Comparison of ENCODE assay signal across 36 mouse cellular contexts in genomic region chr5:30122481-30122880, GRCm38 (mm10). TPM values are rescaled to one million over a fixed set of nuclear protein-coding genes. Genes with fewer than 3 reads are reported as not detected.
"Had no signal": no experiment of that assay in that cellular context is flagged by ENCODE, and none has a peak within 500 bp of the region (broad histone marks: within the 10 kb centered on the region; RNA-seq: fewer than 3 reads in every experiment).

No protein-coding gene starts in this region.

- H3K27ac ChIP-seq: embryonic facial prominence, embryonic 10.5 days; embryonic facial prominence, embryonic 12.5 days; embryonic facial prominence, embryonic 13.5 days; embryonic facial prominence, embryonic 15.5 days; forebrain, embryonic 10.5 days; forebrain, embryonic 12.5 days; forebrain, embryonic 13.5 days; forebrain, embryonic 15.5 days; gastrocnemius, adult 2 months; heart, adult 2 months had no signal

- H3K4me2 ChIP-seq: embryonic facial prominence, embryonic 12.5 days; embryonic facial prominence, embryonic 13.5 days; embryonic facial prominence, embryonic 15.5 days; forebrain, embryonic 12.5 days; forebrain, embryonic 13.5 days; forebrain, embryonic 15.5 days had no signal

- H3K9me3 ChIP-seq: embryonic facial prominence, embryonic 10.5 days; embryonic facial prominence, embryonic 12.5 days; embryonic facial prominence, embryonic 13.5 days; embryonic facial prominence, embryonic 15.5 days; forebrain, embryonic 10.5 days; forebrain, embryonic 12.5 days; forebrain, embryonic 13.5 days; forebrain, embryonic 15.5 days had no signal

- H3K27me3 ChIP-seq: embryonic facial prominence, embryonic 12.5 days; embryonic facial prominence, embryonic 13.5 days; embryonic facial prominence, embryonic 15.5 days; forebrain, embryonic 12.5 days; forebrain, embryonic 13.5 days; forebrain, embryonic 15.5 days had no signal

- H3K4me3 ChIP-seq: embryonic facial prominence, embryonic 10.5 days; embryonic facial prominence, embryonic 12.5 days; embryonic facial prominence, embryonic 13.5 days; embryonic facial prominence, embryonic 15.5 days; erythroblast, embryonic 14.5 days; forebrain, embryonic 10.5 days; forebrain, embryonic 12.5 days; forebrain, embryonic 13.5 days; forebrain, embryonic 15.5 days; gastrocnemius, adult 2 months; heart, adult 2 months had no signal

- DNase-seq: cerebellum, adult 2 months; cerebellum, adult 8-10 months; cerebellum, adult 9-10 months; cerebellum, adult 9-11 months; cerebellum, postnatal 10 days; cerebellum, postnatal 14 days; cerebellum, postnatal 25 days; cerebellum, postnatal 36 days; embryo, embryonic 11 days; forebrain, postnatal 0 days; gastrocnemius, adult 2 months; gastrocnemius, postnatal 10 days; gastrocnemius, postnatal 14 days; gastrocnemius, postnatal 25 days; gastrocnemius, postnatal 36 days; heart, adult 11 months; heart, adult 18-20 months; heart, adult 2 months had no signal

- H3K9ac ChIP-seq: embryonic facial prominence, embryonic 12.5 days; embryonic facial prominence, embryonic 13.5 days; embryonic facial prominence, embryonic 15.5 days; forebrain, embryonic 12.5 days; forebrain, embryonic 13.5 days; forebrain, embryonic 15.5 days; forebrain, postnatal 0 days had no signal

- H3K4me1 ChIP-seq: embryonic facial prominence, embryonic 10.5 days; embryonic facial prominence, embryonic 12.5 days; embryonic facial prominence, embryonic 13.5 days; embryonic facial prominence, embryonic 15.5 days; forebrain, embryonic 10.5 days; forebrain, embryonic 12.5 days; forebrain, embryonic 13.5 days; forebrain, embryonic 15.5 days had no signal

- ATAC-seq: forebrain, embryonic 13.5 days; forebrain, embryonic 14.5 days; forebrain, embryonic 15.5 days; forebrain, embryonic 16.5 days; forebrain, postnatal 0 days had no signal

RNA-seq across cellular contexts. Expression of gene 3110082J24Rik, which starts 16.6 kb away (rescaled TPM):
- total RNA-seq: common myeloid progenitor, adult 5-6 weeks; gastrocnemius, adult 18-20 months; gastrocnemius, adult 2 months; gastrocnemius, adult 8-10 months; gastrocnemius, postnatal 10 days; gastrocnemius, postnatal 14 days; gastrocnemius, postnatal 25 days; gastrocnemius, postnatal 36 days; gastrocnemius, postnatal 4 days; granulocyte monocyte progenitor cell, adult 5-6 weeks; heart, adult 18-20 months; heart, adult 2 months had no signal
- polyA plus RNA-seq: embryonic facial prominence, embryonic 13.5 days; embryonic facial prominence, embryonic 14.5 days; embryonic facial prominence, embryonic 15.5 days; erythroblast, embryonic 14.5 days; gonadal fat pad, adult 2 months; heart, adult 2 months had no signal

RNA-seq across cellular contexts. Expression of gene Garem2, which starts 17.5 kb away (rescaled TPM):
- total RNA-seq: common myeloid progenitor, adult 5-6 weeks; gastrocnemius, adult 18-20 months; gastrocnemius, adult 2 months; gastrocnemius, adult 8-10 months; gastrocnemius, postnatal 25 days; gastrocnemius, postnatal 36 days; granulocyte monocyte progenitor cell, adult 5-6 weeks had no signal
- polyA plus RNA-seq: erythroblast, embryonic 14.5 days had no signal
